Mouse (Mus musculus): ENCODE measurements around the gene Rbm45.

Rbm45 gene

GRCm38 (mm10) chr2:76386531-76386930 lies 16.7 kb downstream of the Rbm45 start:
- no peak for DNase-seq

DNA sequence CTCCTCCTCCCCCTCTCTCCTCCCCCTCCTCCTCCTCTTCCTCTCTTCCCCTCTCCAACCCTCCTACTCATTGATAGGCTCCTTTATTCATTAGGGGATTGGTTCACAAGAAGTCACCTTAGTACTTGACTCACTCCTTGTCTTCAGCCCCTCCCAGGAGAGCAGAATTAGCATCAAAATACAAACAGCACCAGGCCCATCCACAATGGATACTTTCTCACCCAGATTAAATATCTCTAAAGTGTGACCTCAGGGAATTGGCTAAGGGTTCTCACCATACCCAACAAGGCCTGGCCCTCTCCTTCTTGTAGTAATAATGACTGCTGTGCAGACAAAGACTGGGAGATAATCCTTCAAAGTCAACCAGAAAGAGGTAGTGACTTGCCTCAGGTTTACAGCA lies 30.4 kb downstream of the Rbm45 start:
- no peak for DNase-seq

DNA sequence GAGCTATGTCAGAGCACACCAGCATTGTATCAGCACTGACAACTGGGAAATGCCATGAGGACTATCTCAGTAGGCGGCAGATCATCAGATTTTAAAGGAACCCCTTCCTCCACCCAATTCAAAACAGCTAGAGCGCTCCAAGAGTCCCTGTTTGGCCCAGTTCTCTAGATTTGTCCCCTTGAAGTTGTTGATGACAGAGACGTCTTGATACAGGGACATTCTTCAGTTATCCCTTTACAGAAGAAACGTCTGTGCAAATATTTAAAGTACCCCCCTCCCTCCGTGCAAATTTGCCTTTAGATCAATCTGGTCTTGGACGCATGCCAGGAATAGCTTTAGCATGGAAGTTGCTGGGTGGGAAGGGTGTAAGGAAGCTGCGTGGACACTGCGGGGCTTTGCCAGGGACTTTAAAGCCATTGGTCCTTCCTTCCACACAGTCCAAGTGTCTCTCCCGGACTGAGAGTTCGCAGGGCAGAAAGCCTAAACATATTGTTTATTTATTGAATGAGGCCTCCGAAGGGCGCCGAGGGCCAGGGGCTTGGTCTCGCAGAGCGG lies 35.9 kb downstream of the Rbm45 start:
- peak in 1 of 2 experiments; percentile 36 for DNase-seq

DNA sequence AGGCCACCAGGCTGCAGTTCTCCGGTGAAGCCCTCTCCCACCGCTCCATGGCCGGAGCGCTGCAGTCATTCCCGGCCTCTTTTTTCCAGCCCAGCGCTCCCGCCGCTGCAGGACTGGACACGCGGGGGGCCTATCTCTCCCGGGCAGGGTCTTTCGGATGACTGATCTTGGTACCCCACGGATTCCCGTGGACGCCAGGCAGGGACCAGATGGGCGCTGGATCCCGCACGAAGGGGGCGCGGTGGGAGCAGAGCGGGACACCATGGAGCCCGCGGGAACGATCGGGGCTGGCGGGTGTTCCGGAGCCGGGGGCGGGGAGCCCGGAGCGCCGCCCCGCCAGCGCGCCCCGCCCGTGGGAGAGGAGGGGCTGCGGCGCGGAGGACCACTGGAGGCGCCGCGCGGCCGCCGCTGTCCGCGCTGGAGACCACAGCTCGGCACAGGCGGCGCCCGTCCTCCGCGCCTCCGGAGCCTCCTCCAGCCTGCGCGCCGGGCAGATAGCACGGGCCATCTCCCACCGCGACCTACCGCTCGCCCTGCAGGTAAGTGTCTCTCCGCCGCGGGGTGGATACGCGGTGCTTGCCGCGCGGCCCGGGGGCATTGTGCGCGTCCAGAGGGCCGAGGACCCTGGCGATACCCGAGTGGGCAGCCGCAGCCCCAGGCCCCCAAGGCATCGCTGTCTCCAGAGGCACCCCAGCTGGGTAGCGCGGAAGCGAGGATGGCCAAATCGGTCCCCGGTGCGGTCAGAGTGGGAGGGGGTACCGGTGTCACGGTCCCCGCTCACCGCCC lies 36.6 kb downstream of the Rbm45 start, which contains the start of gene Osbpl6:
Osbpl6 (plus strand) TSS at position 358 of the 786 bp plus-strand sequence.
- DNase-seq: peak; percentile 71 to 86

DNA sequence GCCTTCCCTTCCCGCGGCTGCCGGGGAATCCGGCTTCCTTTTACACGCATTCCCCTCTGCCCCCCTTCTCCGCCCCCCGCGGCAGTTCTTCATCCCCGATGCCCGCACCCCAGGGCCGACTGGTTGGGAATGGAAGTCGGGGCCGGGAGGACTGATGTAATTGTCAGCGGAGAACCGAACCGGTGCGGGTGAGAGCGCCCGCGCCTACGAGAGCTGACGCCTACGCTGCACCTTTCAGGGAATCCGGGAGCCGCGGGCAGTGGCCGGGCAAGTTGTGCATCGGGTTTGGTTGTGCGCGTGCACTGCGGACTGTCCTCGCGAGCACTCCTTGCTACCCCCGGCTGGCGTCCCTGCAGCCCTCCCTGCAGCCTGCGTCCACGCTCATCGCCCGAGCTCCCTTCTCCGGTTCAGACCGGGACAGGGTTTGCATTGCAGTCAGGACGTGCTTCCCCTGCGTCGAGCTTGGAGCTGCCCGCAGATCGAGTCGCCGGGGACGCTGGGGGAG lies 37.2 kb downstream of the Rbm45 start:
- DNase-seq: peak; percentile 62 to 86

DNA sequence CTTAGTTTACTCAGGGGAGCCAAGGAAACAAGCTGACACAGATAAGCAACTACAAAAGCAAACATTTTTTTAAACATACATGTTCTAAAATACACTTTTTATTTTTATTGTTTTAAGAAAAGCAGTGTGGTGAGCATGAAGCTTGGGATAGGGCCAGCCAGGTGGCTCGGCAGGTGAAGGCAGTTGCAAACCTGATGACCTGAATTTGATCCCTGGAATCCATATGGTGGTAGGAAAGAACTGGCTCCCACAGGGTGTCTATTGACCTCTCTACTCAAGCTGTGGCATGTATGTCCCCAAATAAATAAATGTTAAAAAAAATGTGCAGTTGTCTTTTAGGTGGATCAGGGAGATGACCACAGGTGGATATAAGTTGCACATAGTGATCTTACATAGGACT lies 39.7 kb downstream of the Rbm45 start:
- DNase-seq: no peak

DNA sequence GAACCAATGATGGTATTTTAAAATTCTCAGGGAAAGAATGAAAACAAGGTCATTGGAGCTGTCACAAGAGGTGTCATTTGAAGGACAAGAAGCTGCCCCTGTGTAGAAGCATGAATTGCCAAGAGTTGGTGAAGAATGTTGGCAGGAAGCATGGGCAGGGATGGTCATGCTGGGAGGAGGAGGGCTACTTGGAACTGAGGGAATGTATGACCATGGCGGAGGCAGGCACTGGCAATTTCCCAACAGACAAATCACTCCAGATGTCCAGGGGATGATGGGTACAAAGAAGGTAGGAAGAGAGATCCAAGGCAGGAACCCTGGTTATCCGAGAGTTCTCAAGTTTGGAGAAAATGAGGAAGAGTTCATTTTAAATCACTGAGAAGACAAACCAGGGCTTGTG lies 40.2 kb downstream of the Rbm45 start:
- DNase-seq: no peak

GRCm38 (mm10) chr2:76412924-76413323 lies 43.1 kb downstream of the Rbm45 start:
- DNase-seq: no peak

GRCm38 (mm10) chr2:76417446-76418141 lies 47.8 kb downstream of the Rbm45 start:
- DNase-seq: peak; percentile 24 to 39

GRCm38 (mm10) chr2:76418142-76418518 lies 48.3 kb downstream of the Rbm45 start:
- no peak for DNase-seq

- no peak for DNase-seq
Measured at GRCm38 (mm10) chr2:76421411-76421924, 51.7 kb downstream of the Rbm45 start.

GRCm38 (mm10) chr2:76426816-76427215 lies 57.0 kb downstream of the Rbm45 start:
- no peak for DNase-seq

- no peak for DNase-seq
Measured at GRCm38 (mm10) chr2:76429318-76429717, 59.5 kb downstream of the Rbm45 start.

GRCm38 (mm10) chr2:76429855-76430254 lies 60.1 kb downstream of the Rbm45 start:
- no peak for DNase-seq

- no peak for DNase-seq
Measured at GRCm38 (mm10) chr2:76430539-76430938, 60.8 kb downstream of the Rbm45 start.
